Mouse (Mus musculus) erythroblast, embryonic 14.5 days (primary cell): ENCODE measurements around the gene Recql.

ENCODE experiments used
- GATA1 ChIP-seq: IDR thresholded peaks from 2 replicates; pipeline ENCODE4 v1.6.1; 2012; ENCODE audit warnings: low read length, inconsistent platforms, mixed read lengths
- TAL1 ChIP-seq: IDR thresholded peaks from 3 replicates; pipeline ENCODE4 v1.6.1; 2012; ENCODE audit warnings: low read length, inconsistent platforms, mixed read lengths

DNA sequence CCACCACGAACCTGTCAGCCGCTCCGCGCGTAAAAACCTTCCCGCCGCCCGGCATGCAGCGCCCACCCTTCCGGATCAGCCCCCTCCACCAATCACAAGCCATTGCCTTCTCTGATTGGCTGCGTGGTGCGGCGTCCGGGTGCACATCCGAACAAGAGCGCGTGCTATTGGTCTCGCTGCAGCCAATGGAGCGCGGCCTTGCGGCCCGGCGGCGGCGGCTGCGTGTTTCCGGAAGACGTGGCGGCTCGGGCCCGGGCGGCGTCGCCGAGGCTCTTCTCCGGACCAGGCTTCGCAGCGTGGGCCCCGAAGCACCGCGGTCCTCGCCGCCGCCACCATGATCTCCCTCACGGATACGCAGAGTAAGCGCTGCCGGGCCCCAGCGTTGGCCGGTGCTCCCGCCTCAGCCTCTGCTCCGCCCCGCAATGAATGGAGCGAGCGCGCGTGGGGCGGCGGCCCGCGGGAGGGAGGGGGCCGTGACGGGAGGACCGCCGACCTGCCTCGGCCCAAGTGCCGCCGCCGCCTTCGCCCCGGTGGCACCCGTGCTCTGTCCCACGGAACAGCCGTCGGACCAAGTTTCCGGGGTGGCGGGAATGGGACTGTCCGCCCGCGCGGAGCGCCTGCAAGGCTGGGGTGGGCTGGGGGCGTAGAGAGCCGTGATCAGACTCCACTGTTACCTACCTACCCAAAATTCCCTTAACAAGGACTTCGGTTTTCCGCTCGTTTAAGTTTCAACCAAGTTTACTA, at the start of gene Recql, which contains the start of gene Golt1b:
- TF ChIP-seq GATA1 (no peak), TAL1 (no peak)
